Mouse (Mus musculus) adrenal gland, adult 18-20 months (tissue): ENCODE measurements around the gene Fhl3. TPM values are rescaled to one million over a fixed set of nuclear protein-coding genes. Genes with fewer than 3 reads are reported as not detected.
A peak's percentile ranks its signal among the peaks of the same experiment; 100 is the strongest.
"Not testable (repeated sequence)": the region's sequence is repeated elsewhere in the genome, so short reads cannot be mapped to it uniquely, and the experiment has no call there.

Experiments used
- DNase-seq, 2 experiments: peaks; one replicate each; pipeline ENCODE4 v3.0.0; 2021 to 2022; ENCODE audit warnings: low spot score in 2 of 2
- total RNA-seq, 2 experiments: library from RNA; stranded (reverse); gene quantifications; 1 replicate in 1 of 2; 2 replicates in 1 of 2; pipeline ENCODE4 v1.2.3; 2021

Gene Fhl3
- total RNA-seq, 2 experiments from 2014 or later, result 6.3 to 15.0 TPM

DNA sequence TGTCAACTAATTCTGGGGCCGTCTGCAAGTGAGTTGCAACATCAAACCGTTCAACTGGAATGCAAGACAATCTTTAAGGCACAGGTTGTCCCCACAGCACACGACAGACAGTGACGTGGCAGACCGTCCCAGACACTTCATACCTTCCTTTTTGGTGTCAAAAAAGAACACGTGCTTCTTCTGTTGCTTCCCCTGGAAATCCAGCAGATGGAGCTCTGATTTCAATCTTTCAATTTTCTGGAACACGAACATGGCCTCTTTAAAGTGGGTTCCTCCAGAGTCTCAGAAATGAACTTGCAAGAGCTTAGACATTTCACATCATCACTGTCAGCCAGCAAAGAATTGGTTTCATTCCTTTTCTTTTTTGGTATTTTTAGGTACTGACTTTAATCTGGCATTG lies 18.2 kb upstream of the Fhl3 start:
- no peak for DNase-seq

DNA sequence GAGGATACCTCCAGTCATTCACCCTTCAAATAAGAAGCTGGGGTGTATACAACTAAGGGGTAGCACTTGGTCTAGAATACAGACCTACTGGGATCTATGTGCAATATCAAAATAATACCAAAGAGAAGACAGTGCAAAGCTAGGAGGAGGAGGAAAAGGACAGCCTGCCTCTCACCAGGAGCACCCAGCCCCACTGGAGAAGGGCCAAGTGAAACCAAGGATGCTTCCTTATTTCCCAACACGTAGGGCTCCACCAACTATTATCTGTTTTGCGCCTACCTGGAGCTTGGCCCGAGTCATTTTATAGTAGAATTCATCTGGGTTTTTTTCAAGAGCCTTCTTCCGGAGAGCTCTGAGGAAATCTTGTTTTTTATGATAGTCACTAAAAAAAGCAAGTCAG lies 17.0 kb upstream of the Fhl3 start:
- DNase-seq, result no peak

- no peak for DNase-seq
Observed at GRCm38 (mm10) chr4:124685004-124685403, 15.5 kb upstream of the Fhl3 start.

DNA sequence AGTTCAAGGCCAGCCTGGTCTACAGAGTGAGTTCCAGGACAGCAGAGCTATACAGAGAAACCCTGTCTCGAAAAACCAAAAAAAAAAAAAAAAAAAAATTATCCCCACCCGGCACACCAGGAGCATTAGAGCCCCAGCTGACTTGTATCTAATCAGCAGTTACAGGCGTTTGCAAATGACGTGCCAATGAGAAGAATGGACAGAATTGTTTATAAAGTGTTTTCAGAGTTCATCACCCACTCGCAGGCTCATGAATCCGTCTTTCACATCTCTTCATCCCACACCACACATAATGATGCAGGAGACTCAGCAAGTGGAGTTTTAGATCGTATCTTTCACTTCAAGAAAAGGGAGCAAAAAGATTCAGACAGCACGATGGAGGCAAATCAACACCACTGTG lies 15.0 kb upstream of the Fhl3 start:
- no peak for DNase-seq

DNA sequence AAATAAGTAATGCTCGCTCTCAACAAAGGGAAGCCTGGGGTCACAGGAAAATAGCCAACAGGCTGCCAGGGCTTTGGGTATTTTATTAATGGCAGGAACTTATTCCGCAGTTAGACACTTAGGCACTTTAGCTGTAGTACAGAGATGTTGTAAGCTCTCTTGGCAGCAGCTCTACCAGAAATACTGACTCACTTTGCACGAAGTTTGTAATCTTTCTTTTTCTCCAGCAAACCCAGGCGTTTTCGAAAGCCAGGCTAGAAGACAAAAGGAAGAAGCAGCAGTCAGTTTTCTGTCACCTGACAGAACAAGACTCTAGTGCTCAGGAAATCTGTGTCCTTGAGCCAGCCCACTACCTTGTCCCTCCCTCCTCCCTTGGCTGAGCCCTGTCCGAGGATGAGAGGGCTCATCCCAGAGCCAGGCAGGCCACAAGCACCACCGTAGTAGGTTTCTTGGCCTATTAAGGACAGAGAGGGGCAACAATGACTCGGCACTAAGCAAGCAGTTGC lies 14.6 kb upstream of the Fhl3 start:
- peak in 1 of 2 experiments; percentile 25 for DNase-seq

DNA sequence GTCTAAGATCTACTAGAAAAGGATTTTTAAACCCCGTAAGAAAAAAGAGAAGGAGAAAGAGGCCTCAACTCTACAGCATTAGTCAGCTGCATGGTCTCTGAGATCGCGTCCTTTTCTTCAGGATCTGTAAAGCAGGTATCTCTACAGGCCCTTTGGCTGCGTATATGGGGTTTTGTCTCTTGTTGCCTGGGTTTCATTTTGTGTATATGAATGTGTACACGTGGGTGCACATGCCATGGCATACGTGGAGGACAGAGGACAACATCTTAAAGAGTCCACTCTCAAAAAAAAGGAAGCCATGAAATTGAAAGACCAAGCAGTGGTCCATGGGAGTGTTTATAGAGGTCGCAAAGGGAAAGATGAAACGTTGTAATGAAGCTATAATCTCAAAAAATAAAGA lies 9.0 kb upstream of the Fhl3 start:
- no peak for DNase-seq

DNA sequence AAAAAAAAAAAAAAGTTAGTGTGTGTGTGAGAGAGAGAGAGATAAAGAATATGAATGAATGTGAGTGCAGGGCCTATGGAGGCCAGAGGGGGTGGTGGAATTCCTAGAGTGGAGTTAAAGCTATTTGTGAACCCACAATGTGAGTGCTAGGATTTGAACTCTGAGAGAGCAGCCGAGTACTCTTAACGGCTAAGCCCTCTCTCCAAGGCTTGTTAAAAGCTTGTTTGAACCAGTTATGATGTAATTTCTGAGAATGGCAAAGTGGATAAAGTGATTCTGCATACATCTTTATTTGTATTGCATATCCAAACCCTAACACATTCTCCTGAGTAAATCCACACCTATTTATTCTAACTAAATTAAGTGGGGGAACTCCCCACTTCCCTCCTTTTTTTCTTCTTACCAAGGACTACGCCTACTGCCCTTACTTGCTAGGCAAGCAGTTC lies 8.1 kb upstream of the Fhl3 start:
- DNase-seq, result no peak

GRCm38 (mm10) chr4:124693135-124693894 lies 7.2 kb upstream of the Fhl3 start, which contains the start of gene Utp11:
Utp11 (minus strand) TSS chr4:124693600.
- peak; percentile 77 to 78 for DNase-seq

DNA sequence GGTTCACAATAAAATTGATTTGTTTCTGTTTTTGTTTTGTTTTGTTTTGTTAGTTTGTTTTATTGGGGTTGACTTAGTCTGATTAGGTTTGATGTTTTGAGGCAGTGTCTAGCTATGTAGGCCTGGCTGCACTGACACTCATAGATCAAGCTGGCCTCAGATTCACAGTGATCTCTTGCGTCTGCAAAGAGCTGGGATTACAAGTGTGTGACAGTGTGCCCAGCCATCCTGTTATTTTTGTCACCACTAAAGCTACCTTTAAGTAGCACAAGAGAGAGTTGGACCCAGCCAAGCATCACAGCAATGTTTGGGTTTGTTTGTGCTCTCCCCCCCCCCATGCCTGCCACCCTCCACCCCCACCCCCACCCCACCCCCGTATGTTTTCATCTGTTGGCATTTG lies 5.9 kb upstream of the Fhl3 start:
- no peak for DNase-seq

- DNase-seq, result no peak
Observed at GRCm38 (mm10) chr4:124695786-124696516, 4.5 kb upstream of the Fhl3 start.

DNA sequence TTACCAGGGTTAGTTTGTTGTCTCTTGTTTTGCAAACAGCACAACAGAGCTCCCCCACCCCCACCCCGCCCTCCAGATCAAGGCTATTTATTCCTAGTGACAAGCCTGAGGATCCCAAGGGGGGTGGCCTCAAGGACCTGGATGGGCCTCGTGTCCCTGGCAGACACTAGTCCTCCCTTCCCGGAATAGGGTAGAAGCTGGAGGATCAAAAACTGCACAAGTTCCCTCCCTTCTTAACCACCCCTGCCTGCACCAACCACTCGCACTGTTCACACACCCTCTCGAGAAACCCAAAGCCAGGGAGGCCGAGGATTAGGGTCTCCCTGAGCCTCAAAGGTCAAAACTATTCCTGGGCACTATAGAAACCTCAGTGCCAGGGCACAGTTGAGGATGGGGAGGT lies 710 bp upstream of the Fhl3 start:
- no peak for DNase-seq

DNA sequence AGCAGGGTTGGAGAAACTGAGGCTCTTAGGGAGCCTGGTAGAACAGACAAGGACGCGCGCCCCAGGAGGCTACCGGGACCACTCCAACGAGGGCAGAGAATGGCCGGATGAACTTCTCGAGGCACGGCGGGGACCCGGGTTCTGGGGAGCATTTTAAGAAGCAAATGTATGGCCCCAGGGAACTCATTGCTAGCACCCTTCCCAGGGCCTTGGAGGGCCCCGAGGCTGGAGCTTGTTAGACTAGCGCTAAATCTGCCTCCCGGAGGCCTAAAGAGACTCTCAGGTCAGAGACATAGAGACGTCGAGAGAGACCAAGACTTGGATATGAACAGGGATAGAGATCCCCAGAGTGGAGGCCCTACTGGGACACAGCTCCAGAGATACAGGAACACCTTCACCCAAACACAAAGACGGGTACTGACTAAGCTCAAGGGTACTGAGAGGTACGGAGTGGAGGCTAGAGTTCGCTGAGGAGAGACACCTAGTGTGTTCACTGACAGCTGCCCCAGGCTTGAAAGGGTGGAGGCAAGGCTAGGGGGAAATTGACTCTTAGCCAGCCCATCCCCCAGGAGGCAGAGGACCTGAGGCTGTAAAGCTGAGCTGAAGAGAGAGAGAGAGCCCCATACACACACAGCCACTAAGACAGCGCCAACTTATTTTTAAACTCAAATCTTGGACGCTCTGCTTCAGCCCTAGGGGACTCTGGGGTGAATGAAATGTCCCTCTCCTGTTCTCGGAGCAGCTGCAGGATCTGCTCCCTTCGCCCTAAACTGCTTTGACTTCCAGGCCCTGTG lies 748 bp downstream of the Fhl3 start:
- peak; percentile 12 to 33 for DNase-seq

DNA sequence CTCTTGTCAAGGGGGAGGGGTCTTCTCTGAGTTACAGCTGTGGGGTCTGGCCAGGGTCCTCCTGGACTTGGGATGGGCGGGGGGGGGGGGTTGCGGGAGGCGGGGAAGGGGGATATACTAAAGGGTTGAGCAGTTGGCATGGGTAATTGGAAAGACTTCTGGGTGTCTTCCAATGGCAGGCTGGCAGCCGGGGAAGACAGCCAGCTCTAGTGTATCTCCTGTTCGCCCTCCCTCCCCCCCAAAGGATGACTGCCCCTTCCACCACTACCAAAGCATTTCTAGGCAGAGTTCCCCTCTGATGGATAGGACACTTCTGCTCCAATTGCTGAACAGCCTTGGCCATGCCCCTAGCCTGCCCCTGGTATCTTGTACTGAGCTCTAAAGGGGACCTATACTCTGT lies 1.4 kb downstream of the Fhl3 start:
- DNase-seq, result no peak

GRCm38 (mm10) chr4:124703406-124703805 lies 2.9 kb downstream of the Fhl3 start:
- no peak for DNase-seq

GRCm38 (mm10) chr4:124703881-124704796 lies 3.6 kb downstream of the Fhl3 start:
- DNase-seq, result no peak

GRCm38 (mm10) chr4:124704797-124705474 lies 4.4 kb downstream of the Fhl3 start:
- peak; percentile 21 to 34 for DNase-seq

DNA sequence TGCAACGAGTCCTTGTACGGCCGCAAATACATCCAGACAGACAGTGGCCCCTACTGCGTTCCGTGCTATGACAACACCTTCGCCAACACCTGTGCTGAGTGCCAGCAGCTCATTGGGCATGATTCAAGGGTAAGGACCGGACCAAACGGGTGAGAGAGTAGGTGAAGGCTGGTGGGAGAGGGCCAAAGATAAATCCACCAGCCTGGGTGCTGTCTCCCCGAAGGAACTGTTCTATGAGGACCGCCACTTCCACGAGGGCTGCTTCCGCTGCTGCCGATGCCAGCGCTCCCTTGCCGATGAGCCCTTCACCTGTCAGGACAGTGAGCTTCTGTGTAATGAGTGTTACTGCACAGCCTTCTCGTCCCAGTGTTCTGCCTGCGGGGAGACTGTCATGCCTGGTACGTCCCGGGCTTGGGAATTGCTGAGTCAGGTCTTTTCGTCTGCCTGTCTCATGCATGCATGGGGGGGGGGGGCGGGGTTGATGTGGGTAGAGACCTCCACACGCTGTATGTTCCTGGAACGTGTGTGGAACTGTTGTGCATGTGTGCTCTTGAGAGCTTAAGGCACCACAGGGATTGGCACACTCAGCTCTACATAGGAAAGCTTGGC lies 5.3 kb downstream of the Fhl3 start:
- DNase-seq, result no peak

GRCm38 (mm10) chr4:124707381-124708199 lies 7.1 kb downstream of the Fhl3 start:
- not testable (repeated sequence) for DNase-seq

- DNase-seq, result not testable (repeated sequence)
Observed at GRCm38 (mm10) chr4:124708200-124708517, 7.7 kb downstream of the Fhl3 start.
